Mouse (Mus musculus) embryonic fibroblast, embryonic 13.5 days (primary cell): Measurements from ENCODE around the gene Msmp.

Source experiments
- CTCF ChIP-seq: IDR thresholded peaks from 2 replicates; pipeline ENCODE4 v1.5.1; 2011; ENCODE audit warnings: mild to moderate bottlenecking, control low read depth, low read length, moderate library complexity, borderline replicate concordance; ENCODE audit not compliant: insufficient read depth
- POLR2A ChIP-seq: IDR thresholded peaks from 2 replicates; pipeline ENCODE4 v1.6.1; 2011; ENCODE audit warnings: low read depth, mild to moderate bottlenecking, control low read depth, low read length, moderate library complexity

DNA sequence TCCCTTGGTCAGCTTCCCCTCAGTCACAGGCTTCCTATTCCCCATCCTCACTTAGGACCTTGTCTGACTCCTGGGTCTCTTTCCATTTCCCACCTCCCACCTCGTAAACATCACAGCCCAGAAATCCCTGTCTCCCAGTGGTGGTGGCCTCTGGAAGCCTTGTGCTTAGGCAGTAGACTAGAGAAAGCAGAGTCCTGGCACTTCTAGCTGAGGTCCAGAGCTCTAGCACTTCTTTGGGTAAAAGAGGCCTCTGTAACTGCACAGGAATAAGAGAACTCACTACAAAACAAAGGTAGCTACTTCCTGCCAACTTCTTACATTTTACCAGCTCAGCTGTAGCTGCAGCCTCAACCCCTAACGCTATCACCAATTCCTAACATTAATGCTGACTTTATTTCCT is 23.3 kb downstream of the Msmp start:
- TF ChIP-seq CTCF (no peak), POLR2A (no peak)
